Mouse (Mus musculus): ENCODE measurements around the gene Krtdap. TPM values are rescaled to one million over a fixed set of nuclear protein-coding genes. Genes with fewer than 3 reads are reported as not detected.

Gene Krtdap
- polyA plus RNA-seq, 1 experiment from 2014 or later, result 4.1 TPM

DNA sequence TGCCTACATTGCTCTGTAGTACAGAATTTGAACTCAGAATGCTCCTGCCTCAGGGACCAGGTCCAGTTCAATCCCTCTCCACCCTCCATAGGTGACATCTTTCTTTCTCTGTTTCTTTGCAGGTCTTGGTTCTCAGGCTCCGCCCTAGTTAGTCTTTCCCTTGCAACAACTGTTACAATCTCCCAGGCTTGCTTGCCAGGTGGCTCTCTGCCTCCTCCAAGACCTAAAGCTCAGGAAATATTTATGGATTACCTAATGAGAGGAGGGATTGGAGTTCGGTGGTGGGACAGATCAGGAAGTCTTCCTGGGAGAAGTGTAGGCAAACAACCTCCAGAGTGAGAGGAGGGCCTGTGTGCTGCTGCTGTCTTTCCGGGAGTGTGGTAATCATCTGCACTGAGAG lies 5.0 kb upstream of the Krtdap start:
- 0 out of 2 replicates have a peak, but pooled peaks cover 5% of the 10 kb centered on the region for H3K4me1 ChIP-seq (replicated peaks; ENCODE audit: control insufficient read depth, insufficient read depth, low read length)
- no peak for TF ChIP-seq CTCF (IDR thresholded peaks at IDR 0.05; ENCODE audit: low read depth)
- no peak overlapping the region for H3K27ac ChIP-seq (ENCODE audit: low read depth, low read length)
- no peaks in the 10 kb centered on the region for H3K9me3 ChIP-seq (ENCODE audit: control insufficient read depth)
- no peak overlapping the region for H3K4me2 ChIP-seq (replicated peaks; ENCODE audit: low read depth)
- no peak for ATAC-seq
- no peaks in the 10 kb centered on the region for H3K36me3 ChIP-seq (ENCODE audit: control insufficient read depth, insufficient read depth)
- no peak overlapping the region for H3K4me3 ChIP-seq (ENCODE audit: low read depth, low read length)
- 58% methylated on average over 3 of the region's 3 CpGs for WGBS
- no peak overlapping the region for H3K9ac ChIP-seq (ENCODE audit: low read depth, low read length)
- no peaks in the 10 kb centered on the region for H3K27me3 ChIP-seq (replicated peaks; ENCODE audit: control insufficient read depth, insufficient read depth, low read length)

- Histone ChIP-seq H3K4me3 (ENCODE audit: low read depth, low read length) (no peak overlapping the region), H3K4me1 (replicated peaks; ENCODE audit: control insufficient read depth, insufficient read depth, low read length) (0 out of 2 replicates have a peak, but pooled peaks cover 5% of the 10 kb centered on the region), H3K27me3 (replicated peaks; ENCODE audit: control insufficient read depth, insufficient read depth, low read length) (no peaks in the 10 kb centered on the region), H3K36me3 (ENCODE audit: control insufficient read depth, insufficient read depth) (no peaks in the 10 kb centered on the region), H3K4me2 (replicated peaks; ENCODE audit: low read depth) (no peak overlapping the region), H3K9ac (ENCODE audit: low read depth, low read length) (no peak overlapping the region), H3K9me3 (ENCODE audit: control insufficient read depth) (no peaks in the 10 kb centered on the region), H3K27ac (ENCODE audit: low read depth, low read length) (no peak overlapping the region)
- TF ChIP-seq CTCF (IDR thresholded peaks at IDR 0.05; ENCODE audit: low read depth), result no peak
- no peak for ATAC-seq
- WGBS, result 26% methylated on average over 1 of the region's 1 CpGs
Measured at GRCm38 (mm10) chr7:30785154-30785553, 2.5 kb upstream of the Krtdap start.

DNA sequence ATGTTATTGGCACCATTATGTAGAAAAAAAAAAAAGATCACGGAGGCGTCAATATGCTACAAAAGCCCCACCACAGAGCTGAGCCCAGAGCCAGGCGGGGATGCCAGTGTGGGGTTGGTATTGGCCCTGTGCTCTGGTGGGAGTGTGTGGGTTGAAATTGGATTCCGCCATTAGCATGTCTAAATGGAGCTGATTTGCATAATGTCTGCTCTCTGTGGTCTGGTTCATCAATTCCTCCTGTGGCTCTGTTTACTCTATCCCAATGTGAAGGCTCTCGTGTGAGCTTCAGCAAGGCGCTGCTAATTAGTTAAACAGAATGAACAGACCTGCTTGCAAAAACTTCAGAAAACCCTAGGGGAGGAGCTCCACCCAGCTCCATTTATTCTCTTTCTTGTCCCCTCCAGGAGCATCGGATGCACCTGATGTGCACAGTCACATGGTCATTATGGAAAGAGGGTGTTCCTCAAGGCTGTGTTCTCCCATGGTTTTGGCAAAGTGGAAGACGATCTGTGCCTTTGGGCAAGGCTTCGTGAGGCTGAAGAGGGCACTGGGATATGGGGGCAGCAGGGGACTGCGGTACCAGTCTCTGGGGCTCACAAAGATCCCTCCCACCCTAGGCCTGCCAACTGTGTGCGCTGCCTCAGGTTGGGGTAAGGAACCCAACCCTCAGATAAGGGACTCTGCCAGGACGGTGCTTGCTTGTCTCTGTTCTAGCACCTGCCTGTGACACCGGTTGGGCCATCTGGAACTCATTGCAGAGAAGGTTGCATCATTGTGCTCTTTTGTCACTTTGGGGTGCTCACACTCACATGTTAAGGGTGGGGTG lies 1.8 kb upstream of the Krtdap start:
- 0 out of 2 replicates have a peak, but pooled peaks cover 5% of the 10 kb centered on the region for H3K4me1 ChIP-seq (replicated peaks; ENCODE audit: control insufficient read depth, insufficient read depth, low read length)
- no peak overlapping the region for H3K27ac ChIP-seq (ENCODE audit: low read depth, low read length)
- H3K27me3 ChIP-seq (replicated peaks; ENCODE audit: control insufficient read depth, insufficient read depth, low read length), result no peaks in the 10 kb centered on the region
- no peak overlapping the region for H3K4me2 ChIP-seq (replicated peaks; ENCODE audit: low read depth)
- H3K36me3 ChIP-seq (ENCODE audit: control insufficient read depth, insufficient read depth), result no peaks in the 10 kb centered on the region
- no peak for TF ChIP-seq CTCF (IDR thresholded peaks at IDR 0.05; ENCODE audit: low read depth)
- no peaks in the 10 kb centered on the region for H3K9me3 ChIP-seq (ENCODE audit: control insufficient read depth)
- 68% methylated on average over 13 of the region's 13 CpGs for WGBS
- H3K4me3 ChIP-seq (ENCODE audit: low read depth, low read length), result no peak overlapping the region
- H3K9ac ChIP-seq (ENCODE audit: low read depth, low read length), result no peak overlapping the region
- no peak for ATAC-seq

- TF ChIP-seq CTCF (IDR thresholded peaks at IDR 0.05; ENCODE audit: low read depth), result no peak
- no peak overlapping the region for H3K27ac ChIP-seq (ENCODE audit: low read depth, low read length)
- no peaks in the 10 kb centered on the region for H3K9me3 ChIP-seq (ENCODE audit: control insufficient read depth)
- no peak overlapping the region for H3K9ac ChIP-seq (ENCODE audit: low read depth, low read length)
- WGBS, result 64% methylated on average over 10 of the region's 10 CpGs
- no peak overlapping the region for H3K4me2 ChIP-seq (replicated peaks; ENCODE audit: low read depth)
- H3K27me3 ChIP-seq (replicated peaks; ENCODE audit: control insufficient read depth, insufficient read depth, low read length), result no peaks in the 10 kb centered on the region
- no peak overlapping the region for H3K4me3 ChIP-seq (ENCODE audit: low read depth, low read length)
- H3K4me1 ChIP-seq (replicated peaks; ENCODE audit: control insufficient read depth, insufficient read depth, low read length), result 0 out of 2 replicates have a peak, but pooled peaks cover under 1% of the 10 kb centered on the region
- H3K36me3 ChIP-seq (ENCODE audit: control insufficient read depth, insufficient read depth), result no peaks in the 10 kb centered on the region
- ATAC-seq, result no peak
Measured at GRCm38 (mm10) chr7:30790141-30790540, 2.4 kb downstream of the Krtdap start.

- Histone ChIP-seq H3K27me3 (replicated peaks; ENCODE audit: control insufficient read depth, insufficient read depth, low read length) (no peaks in the 10 kb centered on the region), H3K4me1 (replicated peaks; ENCODE audit: control insufficient read depth, insufficient read depth, low read length) (no peaks in the 10 kb centered on the region), H3K36me3 (ENCODE audit: control insufficient read depth, insufficient read depth) (no peaks in the 10 kb centered on the region), H3K4me3 (ENCODE audit: low read depth, low read length) (no peak overlapping the region), H3K9ac (ENCODE audit: low read depth, low read length) (no peak overlapping the region), H3K9me3 (ENCODE audit: control insufficient read depth) (no peaks in the 10 kb centered on the region), H3K27ac (ENCODE audit: low read depth, low read length) (no peak overlapping the region), H3K4me2 (replicated peaks; ENCODE audit: low read depth) (no peak overlapping the region)
- ATAC-seq, result peak; percentile 35; the same call in 1 of the 2 replicates
- TF ChIP-seq CTCF (IDR thresholded peaks at IDR 0.05; ENCODE audit: low read depth), result no peak
- WGBS, result 18% methylated on average over 9 of the region's 9 CpGs
Measured at GRCm38 (mm10) chr7:30791921-30792320, 4.2 kb downstream of the Krtdap start.

DNA sequence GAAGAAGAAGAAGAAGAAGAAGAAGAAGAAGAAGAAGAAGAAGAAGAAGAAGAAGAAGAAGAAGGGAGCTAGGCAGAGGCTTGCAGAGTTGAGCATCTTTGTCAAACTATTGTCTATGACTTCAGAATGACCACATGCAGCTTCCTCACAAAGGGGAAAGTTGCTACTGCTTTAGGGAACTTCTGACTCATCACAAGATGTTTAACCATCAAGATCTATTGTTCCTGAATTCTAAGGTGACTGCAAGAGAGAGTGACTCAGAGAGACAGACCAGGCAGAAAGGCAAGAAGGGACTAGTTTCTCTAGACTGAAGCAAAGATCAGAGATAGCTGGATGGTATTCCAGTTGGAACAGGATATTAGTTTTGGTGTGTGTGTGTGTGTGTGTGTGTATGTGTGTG lies 7.2 kb downstream of the Krtdap start:
- H3K27ac ChIP-seq (ENCODE audit: low read depth, low read length), result no peak overlapping the region
- H3K9ac ChIP-seq (ENCODE audit: low read depth, low read length), result no peak overlapping the region
- no peak overlapping the region for H3K4me3 ChIP-seq (ENCODE audit: low read depth, low read length)
- no peaks in the 10 kb centered on the region for H3K36me3 ChIP-seq (ENCODE audit: control insufficient read depth, insufficient read depth)
- ATAC-seq, result no peak
- TF ChIP-seq CTCF (IDR thresholded peaks at IDR 0.05; ENCODE audit: low read depth), result no peak
- H3K27me3 ChIP-seq (replicated peaks; ENCODE audit: control insufficient read depth, insufficient read depth, low read length), result no peaks in the 10 kb centered on the region
- H3K4me1 ChIP-seq (replicated peaks; ENCODE audit: control insufficient read depth, insufficient read depth, low read length), result no peaks in the 10 kb centered on the region
- no peaks in the 10 kb centered on the region for H3K9me3 ChIP-seq (ENCODE audit: control insufficient read depth)
- H3K4me2 ChIP-seq (replicated peaks; ENCODE audit: low read depth), result no peak overlapping the region

All from intestine, postnatal 0 days (tissue).